Mouse (Mus musculus): ENCODE data around the gene Ube2e1.
A peak's percentile ranks its signal among the peaks of the same experiment; 100 is the strongest.

The Ube2e1 gene

DNA sequence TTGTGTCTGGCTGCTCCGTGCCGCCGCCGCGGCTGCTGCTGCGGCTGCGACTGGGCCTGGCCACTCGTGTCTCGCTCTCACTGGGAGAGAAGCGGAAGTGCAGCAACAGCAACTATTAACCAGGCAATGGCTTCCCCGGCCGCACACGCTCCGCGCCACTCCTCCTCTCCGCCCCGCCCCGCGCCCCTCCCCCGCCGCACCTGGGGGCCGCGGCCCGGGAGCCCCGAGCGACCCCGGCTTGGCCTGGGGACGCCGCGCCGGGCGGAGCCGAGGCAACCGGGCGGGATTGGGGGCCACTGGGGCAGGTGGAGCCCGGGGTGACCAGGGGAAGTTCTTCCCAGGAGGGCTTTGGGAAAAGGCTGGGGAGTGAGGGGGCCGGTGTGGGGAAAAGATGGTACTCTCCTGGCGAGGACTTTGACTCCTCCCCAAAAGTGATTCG, at the start of gene Ube2e1:
Gene Ube2e1 (minus strand): TSS at position 167 of the 439 bp plus-strand sequence.
- peak; percentile 83 for DNase-seq (ENCODE audit: low read depth)

DNA sequence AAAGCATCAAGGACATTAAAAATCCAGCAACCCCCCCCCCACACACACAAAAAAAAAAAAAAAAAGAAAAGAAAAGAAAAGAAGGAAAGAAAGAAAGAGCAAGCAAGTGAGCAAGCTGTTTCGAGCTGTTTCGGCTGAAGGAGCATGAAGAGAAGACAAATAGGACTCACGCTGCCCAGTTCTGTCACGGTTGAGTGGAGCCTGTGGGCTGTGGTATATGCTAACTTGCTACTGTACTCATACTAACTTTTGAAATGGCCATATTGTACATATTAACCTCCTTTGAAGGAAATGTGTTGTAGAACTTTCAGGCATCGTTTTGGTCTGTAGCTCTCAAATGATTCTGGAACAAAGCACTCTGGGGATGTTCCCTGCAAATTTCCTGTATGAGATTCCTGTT, 48.2 kb upstream of the Ube2e1 start:
- DNase-seq (ENCODE audit: low read depth), result no peak

DNA sequence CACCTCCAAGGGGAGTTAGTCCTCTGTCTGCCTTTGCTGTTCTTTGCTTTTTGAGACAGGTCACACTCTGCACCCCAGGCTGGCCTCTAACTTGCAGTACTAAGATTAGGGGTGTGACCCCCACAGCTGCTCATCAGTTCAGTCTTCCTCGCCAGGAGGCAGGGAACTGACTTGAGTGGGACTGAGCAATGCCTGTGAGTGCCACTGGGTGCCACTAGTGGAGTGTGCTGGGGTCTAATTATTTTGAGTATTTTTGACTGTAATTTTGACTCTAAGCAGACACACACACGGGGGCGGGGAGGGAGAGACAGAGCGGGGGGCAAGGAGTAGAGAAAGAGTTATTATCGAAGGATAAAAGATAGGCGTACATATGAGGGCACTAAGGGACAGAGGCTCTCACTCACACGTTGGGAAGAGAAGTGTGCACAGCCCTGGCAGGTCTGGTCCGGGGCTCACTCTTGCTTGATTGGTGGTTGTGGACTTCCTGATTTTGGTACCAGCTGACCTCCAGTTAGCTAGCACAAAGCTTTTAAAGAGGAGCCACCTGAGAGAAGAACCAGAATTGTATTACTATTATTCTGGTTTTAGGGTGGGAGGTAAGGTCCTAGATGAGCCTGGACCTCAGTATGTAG, 46.4 kb upstream of the Ube2e1 start:
- DNase-seq (ENCODE audit: low read depth), result no peak

DNA sequence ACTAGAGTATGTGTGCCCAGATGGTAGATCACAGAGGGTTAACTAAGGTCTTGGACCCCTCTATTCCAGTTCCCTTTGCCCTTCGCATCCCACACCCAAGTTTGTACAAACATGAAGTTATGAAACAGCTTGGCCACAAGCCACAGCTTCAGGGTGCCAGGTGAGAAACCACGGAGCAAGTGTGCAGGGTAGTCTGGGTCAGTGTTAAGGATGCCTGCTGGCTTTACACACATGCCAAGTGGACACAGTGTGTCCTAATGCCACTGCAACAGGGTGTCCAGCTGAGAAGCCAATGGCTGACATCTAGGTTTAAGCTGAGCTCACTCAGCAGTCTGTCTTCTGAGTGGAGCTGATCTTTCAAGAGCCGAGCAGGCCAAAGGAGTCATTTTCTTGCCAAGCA, 44.5 kb upstream of the Ube2e1 start:
- no peak for DNase-seq (ENCODE audit: low read depth)

DNA sequence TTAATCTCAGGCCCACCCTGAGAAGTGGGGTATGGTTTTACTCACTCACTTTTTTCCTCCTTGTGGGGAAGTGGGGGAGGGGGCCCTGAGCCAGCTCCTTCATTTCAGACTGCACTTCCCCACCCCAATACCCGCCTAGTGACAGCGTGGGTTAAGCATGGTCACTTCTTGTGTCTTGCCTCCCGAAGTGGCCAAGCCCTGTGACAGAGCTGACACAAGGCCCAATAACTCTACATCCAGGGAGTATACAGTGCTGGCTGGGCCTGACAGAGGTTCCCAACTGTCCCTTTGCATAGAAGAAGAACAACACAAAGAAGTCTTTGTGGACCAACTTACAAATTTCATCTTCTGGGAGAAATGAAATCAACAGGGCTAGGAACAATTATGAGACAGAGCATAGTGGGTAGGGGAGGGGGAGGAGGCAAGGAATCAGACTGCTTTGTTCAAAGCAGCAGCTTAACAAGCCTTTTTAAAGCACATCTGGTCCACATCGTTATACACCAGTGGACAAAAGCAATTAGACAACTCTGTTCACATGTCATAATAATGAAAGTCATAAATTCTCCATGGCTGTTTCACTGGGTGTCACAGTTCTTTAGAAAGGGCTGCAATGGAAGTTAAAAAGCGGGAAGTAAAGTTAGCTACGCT, 42.2 kb upstream of the Ube2e1 start:
- no peak for DNase-seq (ENCODE audit: low read depth)

DNA sequence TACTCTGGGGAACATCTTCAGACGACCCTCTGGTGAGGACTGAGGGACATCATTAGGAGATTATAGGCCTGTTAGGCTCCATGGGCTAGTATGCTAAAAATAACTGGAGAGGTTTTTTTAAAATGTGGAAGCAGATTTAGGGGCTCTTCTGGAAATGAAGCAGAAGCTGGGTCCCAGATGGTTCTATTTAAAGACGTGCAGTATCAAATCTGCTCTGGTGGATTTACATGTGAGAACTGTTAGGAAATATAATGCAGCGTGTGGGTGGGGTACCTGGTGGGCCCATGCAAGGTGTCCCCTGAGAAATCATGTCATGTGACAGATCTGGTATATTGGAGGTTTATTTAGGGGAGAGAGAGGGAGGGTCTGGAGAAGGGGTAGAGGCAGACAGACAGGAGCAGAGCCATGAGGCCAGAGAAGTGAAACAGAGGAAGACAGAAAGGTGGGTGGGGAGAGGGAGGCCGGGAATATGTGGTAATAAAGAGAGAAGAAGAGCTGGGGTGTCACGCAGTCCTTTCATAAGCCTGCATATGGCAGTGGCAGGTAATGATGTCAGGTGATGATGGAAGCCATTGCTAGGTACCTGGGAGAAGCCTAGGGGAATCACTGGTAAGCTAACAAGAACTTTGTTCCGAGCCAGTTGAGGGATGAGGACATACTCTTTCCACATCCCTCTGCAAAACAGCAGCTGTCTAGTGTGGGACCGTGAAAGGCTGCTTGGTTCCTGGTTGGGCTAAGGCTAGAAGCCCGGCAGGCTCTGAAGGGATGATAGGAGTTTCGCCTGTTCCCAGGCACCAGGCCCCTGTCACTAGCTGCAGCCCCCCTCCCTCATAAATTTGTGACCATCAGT, 41.3 kb upstream of the Ube2e1 start:
- DNase-seq (ENCODE audit: low read depth), result no peak

DNA sequence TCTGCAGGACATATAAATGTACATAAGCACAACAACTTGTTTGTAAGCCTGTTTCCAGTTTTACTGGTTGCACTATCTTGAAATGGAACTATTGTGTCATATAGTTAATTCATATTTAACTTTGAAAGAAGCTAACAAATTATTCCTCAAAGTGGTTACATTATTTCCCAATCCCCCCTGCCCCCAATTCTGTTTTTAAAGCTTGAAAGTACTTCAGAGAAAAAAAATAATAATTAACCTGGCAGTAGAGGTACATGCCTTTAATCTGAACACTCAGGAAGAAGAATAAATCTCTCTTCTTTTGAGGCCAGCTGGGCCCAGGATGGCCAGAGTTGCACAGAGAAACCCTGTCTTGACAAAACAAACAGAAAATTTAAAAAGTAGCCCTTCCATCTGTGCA, 37.4 kb upstream of the Ube2e1 start:
- DNase-seq (ENCODE audit: low read depth), result no peak

DNA sequence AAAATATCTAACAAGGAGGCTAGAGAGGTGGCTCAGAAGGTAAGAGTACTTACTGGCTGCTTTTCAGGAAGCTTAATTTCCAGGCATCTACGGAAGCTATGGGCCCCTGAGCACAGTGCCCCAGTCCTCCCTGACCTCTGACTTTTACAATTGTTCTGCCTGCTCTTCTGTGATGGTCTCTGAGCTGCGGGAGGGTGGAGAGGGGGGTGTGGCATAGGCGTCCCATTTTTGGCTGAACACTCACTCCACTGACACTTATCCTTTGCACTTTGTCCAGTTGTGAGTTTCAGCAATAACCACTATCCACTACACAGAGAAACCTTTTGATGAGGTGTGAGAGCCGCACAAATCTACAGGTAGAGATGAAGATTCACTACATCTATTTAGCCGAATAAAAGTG, 35.4 kb upstream of the Ube2e1 start:
- DNase-seq (ENCODE audit: low read depth), result no peak

DNA sequence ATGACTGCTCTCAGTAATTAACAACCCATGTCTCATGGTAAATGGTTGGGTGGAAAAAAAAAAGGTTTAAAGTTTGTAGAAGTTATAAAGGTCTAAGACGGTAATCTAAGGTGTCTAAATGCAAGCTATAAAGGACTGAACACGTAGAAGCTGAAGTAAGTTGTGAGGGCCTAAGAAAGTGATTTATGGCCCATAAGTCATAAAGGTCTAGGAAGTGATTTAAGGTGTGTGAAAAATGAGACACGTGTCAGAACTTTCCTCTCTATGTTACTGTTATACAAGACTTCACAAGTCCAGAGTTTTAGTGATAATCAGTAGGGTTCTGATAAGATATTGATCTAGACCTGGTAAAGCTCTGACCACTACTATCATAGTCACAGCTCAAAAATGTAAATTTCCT, 32.7 kb upstream of the Ube2e1 start:
- DNase-seq (ENCODE audit: low read depth), result no peak

DNA sequence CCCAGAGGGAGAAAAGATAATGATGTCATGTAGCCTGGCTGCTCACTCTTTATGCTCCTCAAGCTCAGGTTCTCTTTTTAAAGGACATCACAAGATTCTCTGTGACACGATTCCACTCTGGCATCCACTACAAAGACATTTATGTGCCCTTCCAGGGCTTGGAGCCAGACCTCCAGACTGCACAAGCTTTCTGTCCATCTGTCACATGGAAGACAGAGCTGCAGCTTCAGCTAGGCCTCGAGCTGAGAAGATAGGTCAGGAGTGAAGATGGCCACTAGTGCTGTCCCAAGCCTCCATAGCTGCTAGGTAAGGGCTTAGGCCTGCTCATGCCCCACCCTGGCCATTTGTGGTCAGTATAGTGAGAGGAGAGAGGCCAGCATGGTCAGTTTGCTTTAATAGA, 24.8 kb upstream of the Ube2e1 start:
- no peak for DNase-seq (ENCODE audit: low read depth)

DNA sequence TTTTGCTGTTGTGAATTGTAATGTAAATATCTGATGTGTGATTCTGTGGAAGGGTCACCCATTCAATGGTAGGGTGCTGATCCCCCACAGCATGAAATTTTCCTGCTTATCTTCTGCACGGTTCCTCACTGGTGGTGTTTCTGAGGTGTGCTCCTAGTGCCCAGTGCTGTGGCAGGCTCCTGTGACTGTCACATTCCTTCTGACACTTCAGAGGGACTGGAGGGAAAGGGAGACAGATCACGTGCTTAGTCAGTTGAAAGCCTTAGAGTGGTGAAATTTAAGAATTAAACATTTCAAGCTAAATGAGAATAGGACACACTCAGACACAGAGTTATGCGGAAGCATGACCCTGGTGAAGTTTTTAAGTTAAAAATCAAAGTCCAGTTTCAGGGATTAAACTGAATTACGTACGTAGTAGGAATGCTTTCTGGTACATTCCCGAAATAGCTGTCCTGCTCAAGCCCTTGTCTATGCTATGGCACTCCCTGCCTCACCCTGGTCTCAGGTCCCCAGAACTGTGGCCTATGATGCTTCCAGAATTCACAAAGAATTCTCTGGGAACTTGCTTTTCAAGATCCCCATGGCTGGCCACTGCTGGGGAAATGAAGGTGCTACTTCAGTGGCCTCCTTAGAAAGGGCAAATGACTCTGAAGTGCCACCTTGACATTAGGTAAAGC, 24.0 kb upstream of the Ube2e1 start:
- DNase-seq (ENCODE audit: low read depth), result no peak

DNA sequence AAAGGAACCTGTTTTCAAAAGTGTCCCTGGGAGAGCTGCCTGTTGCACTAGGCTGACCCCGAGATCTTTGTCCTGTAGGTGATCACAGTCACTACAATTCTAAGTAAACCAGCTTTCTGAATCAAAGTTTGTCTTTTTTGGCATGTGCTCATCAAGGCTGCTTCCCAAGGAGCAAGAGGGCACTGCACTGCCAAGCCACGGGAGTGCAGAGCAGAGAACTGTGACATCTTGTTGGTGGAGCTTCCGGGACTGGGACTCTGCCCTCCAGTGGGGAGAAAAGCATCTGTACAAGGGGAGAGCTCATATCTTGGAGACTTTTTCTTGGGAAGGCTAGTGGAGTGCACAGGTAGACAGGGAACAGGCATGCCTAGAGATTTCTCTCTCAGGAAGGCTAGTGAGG, 21.9 kb upstream of the Ube2e1 start:
- DNase-seq (ENCODE audit: low read depth), result no peak

DNA sequence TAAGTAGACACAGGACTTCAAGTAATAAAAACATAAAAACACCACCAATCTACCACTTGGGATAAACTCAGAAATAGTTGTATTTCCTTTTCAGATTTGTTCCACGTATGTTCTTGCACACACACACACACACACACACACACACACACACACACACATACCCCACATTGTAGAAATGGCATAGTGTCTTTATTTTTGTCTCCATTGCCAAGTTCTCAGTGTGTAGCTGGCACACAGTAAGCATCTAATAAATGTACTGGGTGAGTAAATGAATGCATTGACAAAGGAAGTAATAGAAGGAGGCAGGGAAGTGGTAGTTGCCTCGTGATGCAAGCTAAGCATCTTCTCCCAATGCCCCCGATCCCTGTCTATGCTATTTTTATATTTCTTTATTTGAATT, 21.3 kb upstream of the Ube2e1 start:
- no peak for DNase-seq (ENCODE audit: low read depth)

DNA sequence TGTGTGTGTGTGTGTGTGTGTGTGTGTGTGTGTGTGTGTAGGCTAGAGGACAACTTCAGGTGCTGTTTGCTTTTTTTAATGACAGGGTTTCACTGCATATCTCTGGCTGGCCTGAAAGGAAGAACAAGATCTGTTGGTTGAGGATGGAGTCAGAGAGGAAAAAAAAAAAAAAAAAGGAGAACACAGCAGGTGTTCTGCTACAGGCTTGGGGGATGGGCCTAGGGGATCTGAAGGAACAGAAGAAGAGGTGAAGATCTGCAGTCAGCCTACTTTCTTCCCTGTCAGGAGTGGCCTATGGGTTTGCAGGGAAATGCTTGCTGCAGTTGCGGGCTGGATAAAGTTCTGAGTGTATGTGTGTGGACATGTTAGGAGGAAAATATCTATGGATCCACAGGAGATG, 19.0 kb upstream of the Ube2e1 start:
- no peak for DNase-seq (ENCODE audit: low read depth)

DNA sequence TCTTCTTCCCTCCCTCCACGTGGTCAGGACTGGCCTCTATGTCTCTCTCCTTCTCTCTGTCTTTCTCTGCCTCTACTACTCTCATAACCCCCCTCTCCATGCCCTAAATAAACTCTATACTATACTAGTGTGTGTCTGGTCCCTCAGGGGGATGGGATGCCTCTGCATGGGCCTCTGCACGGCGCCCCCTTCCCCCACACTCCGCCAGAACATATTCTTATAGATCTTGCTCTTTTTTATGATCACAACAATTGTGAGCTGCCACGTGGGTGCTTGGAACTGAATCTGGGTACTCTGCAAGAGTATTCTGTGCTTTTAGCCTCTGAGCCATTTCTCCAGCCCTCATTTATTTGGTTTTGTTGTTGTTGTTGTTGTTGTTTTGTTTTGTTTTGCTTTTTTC, 18.2 kb upstream of the Ube2e1 start:
- DNase-seq (ENCODE audit: low read depth), result no peak

DNA sequence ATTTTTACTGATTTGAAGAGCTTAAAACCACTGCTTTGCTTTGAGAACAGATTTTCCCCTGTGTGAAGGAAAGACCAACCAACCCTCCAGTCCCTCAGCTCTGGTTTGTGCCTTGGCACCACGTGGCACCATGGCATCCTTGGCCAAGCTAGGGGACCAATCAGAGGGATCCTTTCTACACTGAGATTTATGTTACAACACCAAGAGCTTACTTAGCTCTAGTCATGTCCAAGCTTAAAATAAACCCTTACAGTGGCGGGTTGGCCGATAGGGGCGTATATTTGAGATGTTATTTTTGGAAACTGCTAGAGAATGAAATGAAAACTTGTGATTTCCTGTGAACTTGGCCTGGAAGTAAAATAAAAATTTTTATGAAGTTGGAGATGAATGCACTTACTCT, 11.9 kb upstream of the Ube2e1 start:
- no peak for DNase-seq (ENCODE audit: low read depth)

DNA sequence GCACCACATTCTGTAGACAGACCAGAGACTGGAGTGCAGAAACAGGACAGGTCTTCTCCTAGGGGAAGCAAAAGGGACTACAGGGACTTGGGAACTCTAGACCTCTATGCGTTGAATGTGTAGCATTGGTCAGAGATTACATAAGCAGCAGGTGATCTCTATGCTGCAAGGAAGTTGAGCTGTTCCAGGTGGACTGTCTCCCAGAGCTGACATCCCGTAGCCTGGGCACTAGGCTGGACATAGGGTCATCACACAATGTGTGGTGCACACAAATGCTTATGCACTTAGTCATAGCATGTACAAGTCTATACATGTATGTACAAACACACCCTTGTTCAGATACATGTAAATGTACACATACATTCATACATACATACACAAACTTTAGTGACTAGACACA, 11.1 kb upstream of the Ube2e1 start:
- DNase-seq (ENCODE audit: low read depth), result no peak

DNA sequence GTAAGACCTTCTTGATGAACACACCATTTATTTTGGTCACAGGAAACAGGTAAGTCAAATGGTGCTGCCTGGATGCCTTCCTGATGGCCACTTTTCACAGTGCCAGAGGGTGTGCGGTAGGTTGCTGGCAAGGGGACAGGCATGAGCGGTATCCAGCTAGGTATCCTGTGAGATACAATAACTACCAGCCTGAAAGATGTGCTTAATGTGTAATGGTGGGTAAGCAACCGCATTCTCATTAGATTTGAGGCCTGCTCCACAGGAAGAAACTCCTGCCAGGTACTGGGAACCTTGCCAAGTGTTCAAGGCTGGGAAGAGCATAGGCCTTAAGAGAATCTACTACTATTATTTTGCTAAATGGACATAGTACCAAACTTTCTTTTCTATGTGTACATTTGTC, 9.4 kb upstream of the Ube2e1 start:
- no peak for DNase-seq (ENCODE audit: low read depth)

DNA sequence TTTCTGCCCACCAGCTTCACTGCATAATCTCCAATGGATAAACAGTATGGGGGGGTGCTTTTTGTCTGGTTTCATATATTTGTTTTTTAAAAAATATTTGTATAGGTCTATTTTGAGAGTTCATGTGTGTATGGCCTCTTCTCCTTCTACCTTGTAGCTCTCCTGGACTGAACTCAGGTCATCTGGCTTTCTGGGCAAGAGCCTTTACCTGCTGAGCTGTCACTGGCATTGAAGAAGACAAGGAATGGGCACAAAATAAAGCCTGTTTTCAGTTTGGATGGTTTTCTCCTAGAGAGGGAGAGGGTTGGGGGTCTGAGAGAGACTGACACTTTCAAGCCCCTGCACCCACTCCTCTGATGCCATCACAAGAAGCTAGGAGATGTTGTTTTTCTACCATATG, 4.4 kb upstream of the Ube2e1 start:
- DNase-seq (ENCODE audit: low read depth), result no peak

DNA sequence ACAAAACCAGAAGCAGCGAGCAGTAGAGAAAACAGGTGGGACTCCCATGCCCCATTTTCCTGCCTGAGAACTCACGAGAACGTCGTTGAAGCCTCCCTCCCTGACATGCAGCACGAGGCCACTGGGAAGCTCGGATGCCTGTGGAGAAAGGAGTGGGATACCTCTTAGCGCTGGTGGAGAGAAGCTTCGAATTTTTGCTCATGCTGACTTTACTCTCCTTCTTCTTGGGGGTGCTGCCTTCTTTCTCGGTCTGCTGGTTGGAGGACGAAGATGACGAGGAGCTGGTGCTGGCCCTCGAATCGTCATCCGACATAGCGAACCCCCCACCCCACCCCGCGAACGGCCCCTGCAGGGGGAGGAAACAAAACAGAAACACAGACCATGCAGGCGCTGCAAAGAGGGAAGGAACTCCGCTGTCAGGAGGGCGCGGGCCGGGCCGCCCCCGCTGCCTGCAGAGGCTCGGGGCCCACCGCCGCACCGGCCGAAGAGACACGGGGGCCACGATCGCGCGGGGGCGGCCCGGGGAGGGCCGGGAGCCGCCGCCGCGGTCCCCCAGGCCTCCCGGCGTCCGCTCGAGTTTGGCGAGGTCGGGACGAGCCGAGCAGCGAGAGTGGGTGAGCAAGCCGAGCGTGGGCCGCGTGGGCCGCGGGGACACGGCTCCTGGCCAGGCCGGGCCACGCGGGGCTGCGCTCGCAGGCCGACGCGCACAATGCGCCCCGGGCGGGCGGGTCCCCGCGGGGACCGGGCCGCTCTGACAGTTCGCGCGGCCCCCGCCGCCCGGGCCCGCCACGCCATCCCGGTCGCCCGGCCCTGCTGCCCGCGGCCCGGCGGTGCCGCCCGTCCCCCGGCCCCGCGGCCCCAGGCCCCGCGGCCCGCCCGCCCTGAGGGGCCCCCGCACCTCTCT, 618 bp downstream of the Ube2e1 start:
- peak; percentile 55 for DNase-seq (ENCODE audit: low read depth)

DNA sequence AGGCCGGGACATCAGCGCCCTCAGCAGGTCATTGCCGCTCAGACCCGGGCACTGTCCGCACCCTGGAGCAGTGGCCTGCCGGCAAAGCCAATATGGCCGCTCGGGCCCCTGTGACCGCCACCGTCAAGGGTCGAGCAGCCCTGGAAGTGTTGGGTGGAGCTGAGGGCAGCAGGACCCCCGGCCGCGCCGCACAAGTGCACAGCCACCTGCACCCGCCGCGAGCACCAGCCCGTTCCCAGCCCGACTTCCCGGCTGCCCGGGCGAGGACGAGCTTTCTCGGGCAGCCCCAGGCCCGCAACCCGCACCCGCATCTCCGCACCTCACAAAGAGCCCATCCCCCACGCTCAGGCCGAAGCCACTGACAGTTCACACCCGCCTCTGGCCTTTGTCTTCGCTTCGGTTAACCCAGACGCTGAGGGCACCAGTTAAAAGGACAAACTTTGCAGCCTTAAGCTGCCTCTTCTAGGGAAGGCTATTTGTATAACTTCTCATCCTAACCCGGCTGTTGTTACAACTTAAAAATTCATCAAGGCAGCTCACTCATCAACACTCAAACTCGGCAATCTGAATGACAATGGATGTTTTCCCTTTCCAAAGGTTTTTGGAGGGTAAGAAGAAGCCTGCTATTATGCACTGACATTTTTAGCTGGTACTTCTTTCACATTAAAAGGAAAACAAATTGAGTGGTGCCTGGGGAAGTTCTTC, 4.5 kb downstream of the Ube2e1 start:
- no peak for DNase-seq (ENCODE audit: low read depth)
